Mouse (Mus musculus): ENCODE measurements around the gene Foxj2. TPM values are rescaled to one million over a fixed set of nuclear protein-coding genes. Genes with fewer than 3 reads are reported as not detected.
A peak's percentile ranks its signal among the peaks of the same experiment; 100 is the strongest.

Gene Foxj2
- 10 to 100 TPM; 26.4 to 29.1 TPM for total RNA-seq (2021)
- long read RNA-seq, experiment 1, full-length matches to known transcripts, result 28 of 38 reads
- long read RNA-seq, experiment 1, partial matches to known transcripts, result 10 of 38 reads
- long read RNA-seq, experiment 1, other reads (novel, unspliced or antisense), result 0 of 38 reads
- long read RNA-seq, experiment 2, full-length matches to known transcripts, result 34 of 53 reads
- long read RNA-seq, experiment 2, partial matches to known transcripts, result 16 of 53 reads
- long read RNA-seq, experiment 2, other reads (novel, unspliced or antisense), result 3 of 53 reads

DNA sequence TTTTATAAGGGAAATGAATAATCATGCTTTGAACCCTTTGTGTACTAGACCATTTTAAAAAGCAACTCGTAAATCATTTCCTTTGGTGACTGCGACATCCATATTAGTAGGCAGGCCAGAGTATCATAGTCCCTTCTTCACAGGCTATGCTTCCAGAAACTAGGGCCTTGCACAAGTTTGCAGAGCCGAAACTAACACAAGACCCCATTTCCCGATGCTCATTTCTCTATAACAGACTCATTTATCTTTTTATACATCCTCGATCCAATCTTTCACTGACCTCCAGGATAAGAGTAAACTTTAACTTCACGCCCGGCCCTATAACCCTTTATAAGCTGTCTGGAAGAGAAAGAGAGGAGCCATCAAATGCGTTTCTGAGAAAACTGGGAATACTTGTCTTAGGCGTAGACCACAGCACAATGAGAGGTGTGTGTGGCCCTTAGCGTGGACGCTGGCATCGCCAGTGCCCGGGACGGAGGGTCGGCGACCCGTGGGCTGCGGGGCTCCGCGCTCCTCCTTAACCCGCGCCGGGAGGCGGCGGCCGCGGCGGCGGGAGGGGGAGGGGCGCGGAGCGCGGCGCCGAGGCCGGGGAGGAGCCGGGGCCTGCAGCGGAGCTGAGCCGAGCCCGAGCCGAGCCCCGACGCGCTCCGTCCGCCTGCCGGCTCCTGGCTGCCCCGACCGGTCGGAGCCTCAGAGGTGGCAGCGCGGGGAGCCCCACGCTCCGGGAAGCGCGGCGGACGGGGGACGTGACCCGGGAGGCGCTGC, at the start of gene Foxj2:
Foxj2 (plus strand) TSS at position 609 of the 765 bp plus-strand sequence.
- TF ChIP-seq CTCF (IDR thresholded peaks at IDR 0.05), result no peak
- intact Hi-C loops (cut with DNase I), result loop anchor here (1.0 kb wide), 1 partner anchor 8 kb away; no protein-coding TSS in a partner anchor
- Histone ChIP-seq H3K4me3 (peak within 1 kb of the TSS; percentile 100), H3K27ac (peak within 1 kb of the TSS; percentile 97)
- DNase-seq, result peak; percentile 91

DNA sequence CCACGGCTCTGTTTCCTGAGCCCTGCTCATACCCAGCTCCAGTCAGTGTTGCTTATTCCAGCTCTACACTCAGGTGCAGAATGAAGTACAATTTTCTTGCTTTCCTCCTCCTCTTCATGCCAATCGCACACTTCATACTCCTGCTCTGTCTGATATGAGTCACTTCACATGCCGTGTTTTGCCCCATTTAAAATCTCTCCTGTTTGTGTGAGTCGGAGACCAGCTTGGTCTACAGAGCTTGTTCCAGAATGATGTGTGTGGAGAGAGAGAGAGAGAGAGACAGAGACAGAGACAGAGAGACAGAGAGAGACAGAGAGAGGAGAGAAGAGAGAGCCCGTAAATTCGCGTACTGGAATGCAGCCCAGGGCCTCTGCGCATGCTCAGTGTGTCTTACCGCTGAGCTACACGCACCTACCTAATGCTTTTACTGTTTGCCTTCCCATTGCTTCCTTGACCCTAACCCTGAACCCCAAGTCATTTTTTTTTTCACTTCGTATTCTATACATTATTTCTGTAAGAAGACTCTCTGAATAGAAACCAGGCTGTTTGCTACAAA, 48.9 kb upstream of the Foxj2 start:
- Histone ChIP-seq H3K4me3 (no peak overlapping the region), H3K27ac (no peak overlapping the region)
- intact Hi-C loops (cut with DNase I), result no loop called here
- TF ChIP-seq CTCF (IDR thresholded peaks at IDR 0.05), result no peak
- no peak for DNase-seq

DNA sequence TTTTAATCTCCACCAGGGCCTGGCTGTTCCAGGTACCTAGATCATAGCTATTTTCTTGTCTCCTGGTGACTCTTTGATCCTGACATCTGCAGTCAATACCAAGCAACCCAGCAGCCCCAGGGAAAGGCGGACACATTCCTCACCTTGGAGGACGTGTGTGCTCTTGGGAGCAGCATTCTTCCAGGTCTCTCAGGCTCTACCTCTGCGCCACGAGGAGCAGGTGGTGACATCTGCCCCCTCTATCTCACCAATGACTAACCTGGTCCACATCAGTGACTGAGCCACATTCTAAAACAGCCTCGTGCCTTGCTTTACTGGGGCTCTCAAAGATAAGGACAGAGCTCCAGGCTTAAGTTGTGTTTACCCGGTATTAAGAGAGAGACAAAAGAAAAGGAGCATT, 47.0 kb upstream of the Foxj2 start:
- Histone ChIP-seq H3K27ac (no peak overlapping the region), H3K4me3 (no peak overlapping the region)
- DNase-seq, result no peak
- intact Hi-C loops (cut with DNase I), result no loop called here
- no peak for TF ChIP-seq CTCF (IDR thresholded peaks at IDR 0.05)

DNA sequence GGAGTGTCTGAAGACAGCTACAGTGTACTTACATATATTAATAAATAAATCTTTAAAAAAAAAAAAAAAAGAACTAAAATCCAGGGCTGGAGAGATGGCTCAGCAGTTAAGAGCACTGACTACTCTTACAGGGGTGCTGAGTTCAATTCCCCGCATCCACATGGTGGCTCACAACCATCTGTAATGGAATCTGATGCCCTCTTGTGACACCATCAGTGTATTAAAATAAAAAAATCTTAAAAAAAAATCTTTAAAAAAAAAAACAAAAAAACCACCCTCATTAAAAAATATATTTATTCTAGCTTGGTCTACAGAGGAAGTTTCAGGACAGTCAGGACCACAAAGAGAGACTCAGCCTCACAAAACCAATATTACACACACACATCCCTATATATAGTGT, 45.4 kb upstream of the Foxj2 start:
- TF ChIP-seq CTCF (IDR thresholded peaks at IDR 0.05), result no peak
- DNase-seq, result no peak
- intact Hi-C loops (cut with DNase I), result no loop called here
- no peak overlapping the region for H3K27ac ChIP-seq
- no peak overlapping the region for H3K4me3 ChIP-seq

DNA sequence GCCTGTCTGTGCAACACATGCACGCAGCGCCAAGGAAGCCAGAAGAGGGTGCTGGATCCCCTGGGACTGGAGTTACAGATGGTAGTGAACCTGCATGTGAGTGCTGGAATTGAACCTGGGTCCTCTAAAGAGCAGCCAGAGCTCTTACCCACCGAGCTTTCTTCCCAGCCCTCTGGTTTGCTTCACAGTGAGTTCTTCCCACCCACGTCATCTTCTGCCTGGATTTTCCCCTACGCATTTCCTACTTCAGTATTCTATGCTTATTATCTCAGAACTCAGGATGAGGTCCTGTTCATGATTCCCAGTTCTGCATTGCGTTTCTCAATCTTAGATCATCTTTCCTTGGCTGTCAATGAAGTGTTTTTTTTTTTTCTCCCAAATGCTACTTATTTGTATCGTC, 43.7 kb upstream of the Foxj2 start:
- intact Hi-C loops (cut with DNase I), result no loop called here
- Histone ChIP-seq H3K4me3 (no peak overlapping the region), H3K27ac (no peak overlapping the region)
- no peak for DNase-seq
- TF ChIP-seq CTCF (IDR thresholded peaks at IDR 0.05), result no peak

DNA sequence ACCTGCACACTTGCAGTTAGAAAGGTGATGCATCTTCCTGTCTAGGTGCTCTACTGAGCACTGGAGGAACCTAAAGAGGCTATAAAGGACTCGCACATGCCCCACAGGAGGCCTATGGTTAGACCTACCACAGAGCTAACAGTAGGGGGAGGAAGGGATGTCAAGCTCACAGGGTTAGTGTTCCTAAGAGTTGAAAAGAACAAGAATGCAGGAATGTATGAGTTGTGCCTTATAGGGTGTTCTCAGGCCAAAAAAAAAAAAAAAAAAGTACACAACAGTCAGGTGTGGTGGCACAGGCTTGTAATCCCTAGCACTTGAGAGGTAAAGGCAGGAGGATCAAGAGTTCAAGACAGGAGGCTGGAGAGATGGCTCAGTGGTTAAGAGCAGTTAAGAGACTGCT, 39.8 kb upstream of the Foxj2 start:
- intact Hi-C loops (cut with DNase I), result loop anchor here (10.0 kb wide), 1 partner anchor 115 kb away; no protein-coding TSS in a partner anchor
- TF ChIP-seq CTCF (IDR thresholded peaks at IDR 0.05), result no peak
- no peak overlapping the region for H3K27ac ChIP-seq
- DNase-seq, result no peak
- no peak overlapping the region for H3K4me3 ChIP-seq

DNA sequence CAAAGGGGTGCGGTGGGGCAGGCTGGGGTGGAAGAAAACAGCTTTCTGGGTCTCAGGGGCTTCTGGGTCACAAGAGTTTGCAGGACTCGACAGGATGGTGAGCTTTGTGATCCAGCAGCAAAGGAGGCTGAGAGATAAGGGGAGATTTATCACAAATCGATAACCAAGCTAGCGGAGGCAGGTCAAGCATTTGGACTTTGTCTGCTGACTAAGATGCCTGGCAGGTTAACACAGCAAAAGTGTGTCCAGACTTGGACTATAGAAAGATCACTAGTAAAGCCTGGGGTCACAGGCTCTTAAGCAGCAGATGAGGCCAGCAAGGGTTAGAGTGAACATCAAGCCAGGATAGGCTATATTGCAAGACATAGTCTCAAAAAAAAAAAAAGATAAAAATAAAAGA, 38.5 kb upstream of the Foxj2 start:
- Histone ChIP-seq H3K4me3 (no peak overlapping the region), H3K27ac (no peak overlapping the region)
- intact Hi-C loops (cut with DNase I), result loop anchor here (10.0 kb wide), 1 partner anchor 116 kb away; no protein-coding TSS in a partner anchor
- DNase-seq, result no peak
- TF ChIP-seq CTCF (IDR thresholded peaks at IDR 0.05), result no peak

DNA sequence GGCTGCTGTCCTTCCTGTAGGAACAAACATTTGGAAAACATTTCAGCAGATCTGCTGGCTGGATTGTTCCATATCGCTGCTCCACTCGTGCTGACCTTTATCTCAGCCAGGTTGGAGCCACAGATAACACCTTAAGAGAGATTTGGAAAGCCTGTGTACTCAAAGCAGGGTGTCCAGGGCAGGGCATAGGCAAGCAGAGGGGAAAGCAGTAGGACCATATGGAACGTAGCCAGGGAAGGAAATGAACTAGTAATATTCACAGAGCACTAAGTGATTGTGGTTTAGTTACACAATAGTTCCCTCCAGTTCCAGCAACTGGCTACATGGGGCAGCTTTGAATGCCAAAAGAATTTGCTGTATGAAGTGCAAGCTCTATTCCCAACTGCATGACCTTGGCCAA, 37.5 kb upstream of the Foxj2 start:
- DNase-seq, result no peak
- intact Hi-C loops (cut with DNase I), result loop anchor here (10.0 kb wide), 1 partner anchor 117 kb away; no protein-coding TSS in a partner anchor

DNA sequence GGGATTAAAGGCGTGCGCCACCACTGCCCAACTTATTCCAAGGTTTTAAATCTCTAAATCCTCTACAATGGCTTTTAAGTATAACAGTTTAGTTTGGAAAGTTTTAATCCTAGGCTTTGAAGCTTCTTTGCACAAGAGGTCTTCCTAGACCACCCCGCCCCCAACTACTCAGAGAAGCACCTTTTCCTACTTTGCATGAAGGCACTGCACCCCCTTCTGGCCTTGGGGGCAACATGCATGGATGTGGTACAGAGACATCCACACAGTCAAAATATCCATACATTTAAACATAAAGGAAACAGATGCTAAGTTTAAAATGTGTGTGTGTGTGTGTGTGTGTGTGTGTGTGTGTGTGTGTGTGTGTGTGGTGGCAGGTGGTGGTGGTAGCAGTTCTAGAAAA, 34.8 kb upstream of the Foxj2 start:
- DNase-seq, result no peak
- H3K4me3 ChIP-seq, result no peak overlapping the region
- H3K27ac ChIP-seq, result no peak overlapping the region
- intact Hi-C loops (cut with DNase I), result loop anchor here (10.0 kb wide), 1 partner anchor 120 kb away; no protein-coding TSS in a partner anchor
- TF ChIP-seq CTCF (IDR thresholded peaks at IDR 0.05), result no peak; the same call in 1 of the 2 replicates

More for the DNA sequence above, 37.5 kb upstream of the Foxj2 start:
- no peak overlapping the region for H3K4me3 ChIP-seq
- no peak overlapping the region for H3K27ac ChIP-seq
- TF ChIP-seq CTCF (IDR thresholded peaks at IDR 0.05), result no peak

DNA sequence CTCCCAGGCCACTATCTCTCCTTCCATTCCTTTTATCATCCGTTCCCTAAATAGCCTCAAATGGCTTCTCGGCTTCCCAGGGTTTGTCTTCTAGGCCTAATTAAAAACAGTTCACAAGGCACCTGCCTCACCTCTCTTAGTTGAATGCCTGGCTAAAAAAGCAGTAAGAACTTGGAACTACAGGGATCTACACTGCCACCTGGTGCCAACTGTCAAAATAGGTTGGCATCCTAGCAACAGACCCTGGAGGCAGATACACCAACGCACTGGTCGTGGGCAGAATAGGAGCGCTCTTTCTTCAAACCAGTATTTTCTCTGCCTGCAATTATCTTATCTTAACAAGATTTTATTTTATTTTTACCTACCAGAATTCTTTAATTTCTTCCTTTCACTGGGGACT, 33.4 kb upstream of the Foxj2 start:
- no peak overlapping the region for H3K27ac ChIP-seq
- intact Hi-C loops (cut with DNase I), result loop anchor here (2.0 to 10.0 kb wide), 2 partner anchors 45 to 121 kb away; no protein-coding TSS in a partner anchor
- peak; percentile 62 for TF ChIP-seq CTCF (IDR thresholded peaks at IDR 0.05)
- DNase-seq, result peak; percentile 45
- no peak overlapping the region for H3K4me3 ChIP-seq

DNA sequence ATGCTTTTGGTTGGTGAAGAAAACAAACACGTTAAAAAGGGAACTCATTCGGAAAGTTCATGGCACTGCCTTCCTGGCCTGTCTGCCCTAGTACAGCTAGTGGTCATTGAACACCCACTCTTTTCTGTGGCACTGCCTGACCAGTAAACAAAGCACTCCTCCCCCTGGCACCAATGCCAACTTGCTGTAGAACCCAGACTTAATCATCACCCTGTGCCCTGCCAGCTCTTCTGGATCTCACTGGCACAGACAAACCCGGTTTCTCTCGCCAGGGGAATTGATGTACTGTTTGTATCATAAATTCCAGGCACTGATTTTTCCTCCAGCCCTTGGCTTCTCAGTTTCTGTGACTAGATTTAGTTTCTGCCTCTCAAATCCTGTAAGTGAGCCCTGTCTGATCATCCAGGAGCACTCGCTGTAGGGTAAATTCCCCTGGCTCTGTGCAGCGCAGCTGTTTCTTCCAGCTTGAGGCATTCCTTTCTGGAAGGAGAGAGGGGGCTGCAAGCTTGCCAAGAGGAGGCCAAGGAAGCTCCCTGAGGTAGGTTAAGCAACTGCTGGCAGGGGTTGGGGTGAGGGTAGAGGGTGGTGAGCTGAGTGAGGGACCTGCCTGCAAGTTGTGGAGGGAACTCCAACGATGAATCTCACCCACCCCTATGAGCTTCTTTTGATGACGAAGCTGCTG, 24.3 kb upstream of the Foxj2 start:
- no peak overlapping the region for H3K4me3 ChIP-seq
- intact Hi-C loops (cut with DNase I), result no loop called here
- TF ChIP-seq CTCF (IDR thresholded peaks at IDR 0.05), result no peak
- DNase-seq, result peak; percentile 72
- H3K27ac ChIP-seq, result peak overlapping the region; percentile 62

DNA sequence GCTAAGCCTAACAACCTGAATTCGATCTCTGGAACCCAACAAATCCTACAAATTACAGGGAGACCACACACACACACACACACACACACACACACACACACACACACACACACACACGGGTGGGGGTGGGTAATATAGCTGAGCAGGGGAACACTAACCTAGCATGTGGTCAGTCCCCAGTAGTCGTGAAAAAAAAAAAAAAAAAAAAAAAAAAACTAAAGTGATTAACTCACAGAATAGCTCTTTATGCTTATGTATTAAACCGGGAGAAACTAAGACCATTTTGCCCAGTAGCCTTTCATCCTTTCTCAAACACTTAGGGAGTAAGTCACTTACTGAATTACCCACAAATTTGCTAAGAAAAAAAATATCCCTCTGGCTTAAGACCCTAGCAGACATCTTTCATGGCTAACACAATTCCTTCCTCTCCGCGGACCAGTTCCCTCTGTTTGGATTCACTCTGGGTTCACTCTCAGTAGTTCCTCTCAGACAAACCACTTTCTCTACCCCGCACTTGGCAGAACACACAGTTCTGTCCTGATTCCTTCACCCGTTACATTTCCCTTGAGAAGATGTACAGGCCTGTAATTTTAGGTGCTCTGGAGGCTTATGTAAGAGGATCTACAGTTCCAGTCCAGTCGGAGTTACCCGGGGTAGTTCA, 18.9 kb upstream of the Foxj2 start:
- Histone ChIP-seq H3K27ac (peak overlapping the region; percentile 84), H3K4me3 (peak overlapping the region; percentile 90)
- no peak for TF ChIP-seq CTCF (IDR thresholded peaks at IDR 0.05)
- no peak for DNase-seq
- intact Hi-C loops (cut with DNase I), result loop anchor here (5.0 kb wide), 1 partner anchor 72 kb away; the partner anchor contains the start of gene Necap1
